Mouse (Mus musculus) cerebellum, adult 2 months (tissue): ENCODE results near the gene Kpnb1. TPM values are rescaled to one million over a fixed set of nuclear protein-coding genes. Genes with fewer than 3 reads are reported as not detected.

ENCODE experiments used
- DNase-seq, 2 experiments: peaks; one replicate each; pipeline ENCODE4 v3.0.0; 2021
- H3K27ac ChIP-seq: fragments of 200-500 bp; 2 replicates; pipeline ENCODE4 v1.5.1; 2012; ENCODE audit warnings: low read length, control low read depth, inconsistent platforms; ENCODE audit not compliant: insufficient read depth
- H3K27me3 ChIP-seq: fragments of 200-500 bp; 2 replicates; pipeline ENCODE4 v1.6.1; 2012; ENCODE audit warnings: inconsistent platforms, mild to moderate bottlenecking, low read length, moderate library complexity; ENCODE audit not compliant: control insufficient read depth, insufficient read depth
- H3K4me1 ChIP-seq: fragments of 200-500 bp; 2 replicates; pipeline ENCODE4 v1.6.1; 2011; ENCODE audit warnings: low read length; ENCODE audit not compliant: control insufficient read depth, insufficient read depth
- H3K4me3 ChIP-seq: fragments of 200-500 bp; replicated peaks from 2 replicates; pipeline ENCODE3; 2011; ENCODE audit warnings: mild to moderate bottlenecking, low read depth, low read length, control low read depth; ENCODE audit not compliant: insufficient read depth
- CTCF ChIP-seq: fragments of 200-500 bp; IDR thresholded peaks from 2 replicates; pipeline ENCODE4 v1.5.1; 2011; ENCODE audit warnings: low read depth, mild to moderate bottlenecking, control low read depth, low read length, moderate library complexity, borderline replicate concordance; ENCODE audit not compliant: insufficient read depth
- POLR2A ChIP-seq: fragments of 200-500 bp; IDR thresholded peaks from 2 replicates; pipeline ENCODE4 v1.6.1; 2011; ENCODE audit warnings: low read length, control low read depth, borderline replicate concordance; ENCODE audit not compliant: insufficient read depth
- WGBS: fragments of 180-500 bp; shearing (Covaris S2); methylation state at CpG from one replicate; pipeline ENCODE4 v1.1.7; 2018; 5-methylcytosine and 5-hydroxymethylcytosine counted together
- polyA plus RNA-seq: library from polyadenylated mRNA; depleted of rRNA; stranded (reverse); fragments of >200 nt; gene quantifications from 2 replicates; pipeline ENCODE4 v1.2.3, GENCODE M21; 2012

The Kpnb1 gene
- polyA plus RNA-seq, 1 experiment, result 82.0 TPM

- Histone ChIP-seq H3K4me1 (no peaks in the 10 kb centered on the region), H3K4me3 (no peak overlapping the region), H3K27me3 (no peaks in the 10 kb centered on the region), H3K27ac (no peak overlapping the region)
- 90% methylated on average over 5 of the region's 5 CpGs for WGBS
- TF ChIP-seq CTCF (no peak), POLR2A (no peak)
- no peak for DNase-seq
These were observed 26.7 kb upstream of the Kpnb1 start for GRCm38 (mm10) chr11:97214411-97214810.

GRCm38 (mm10) chr11:97210728-97211400, 23.2 kb upstream of the Kpnb1 start:
- Histone ChIP-seq H3K4me3 (no peak overlapping the region), H3K27ac (no peak overlapping the region), H3K27me3 (no peaks in the 10 kb centered on the region), H3K4me1 (no peaks in the 10 kb centered on the region)
- no peak for DNase-seq
- no peak for TF ChIP-seq POLR2A
- no peak for TF ChIP-seq CTCF
- 90% methylated on average over 9 of the region's 9 CpGs for WGBS

- Histone ChIP-seq H3K4me3 (no peak overlapping the region), H3K27ac (no peak overlapping the region), H3K4me1 (no peaks in the 10 kb centered on the region), H3K27me3 (no peaks in the 10 kb centered on the region)
- DNase-seq, result peak; percentile 30 to 52
- no peak for TF ChIP-seq CTCF
- TF ChIP-seq POLR2A, result no peak
- WGBS, result 36% methylated on average over 8 of the region's 8 CpGs
These were observed 19.3 kb upstream of the Kpnb1 start for GRCm38 (mm10) chr11:97207011-97207422.

- DNase-seq, result no peak
- Histone ChIP-seq H3K27ac (no peak overlapping the region), H3K4me3 (no peak overlapping the region), H3K27me3 (no peaks in the 10 kb centered on the region), H3K4me1 (no peaks in the 10 kb centered on the region)
- TF ChIP-seq CTCF (no peak), POLR2A (no peak)
- WGBS, result 84% methylated on average over 6 of the region's 6 CpGs
These were observed 11.8 kb upstream of the Kpnb1 start for GRCm38 (mm10) chr11:97199519-97199918.

GRCm38 (mm10) chr11:97198601-97199000, 10.9 kb upstream of the Kpnb1 start:
- WGBS, result 11% methylated on average over 5 of the region's 5 CpGs
- Histone ChIP-seq H3K27ac (no peak overlapping the region), H3K27me3 (no peaks in the 10 kb centered on the region), H3K4me3 (no peak overlapping the region), H3K4me1 (no peaks in the 10 kb centered on the region)
- TF ChIP-seq POLR2A (no peak), CTCF (peak; percentile 65; the same call in 1 of the 2 replicates)
- peak; percentile 28 to 59 for DNase-seq

- TF ChIP-seq CTCF (no peak), POLR2A (no peak)
- 69% methylated on average over 8 of the region's 8 CpGs for WGBS
- no peaks in the 10 kb centered on the region for H3K4me1 ChIP-seq
- no peak for DNase-seq
- H3K4me3 ChIP-seq, result no peak overlapping the region
- H3K27ac ChIP-seq, result no peak overlapping the region
- no peaks in the 10 kb centered on the region for H3K27me3 ChIP-seq
These were observed 9.3 kb upstream of the Kpnb1 start for GRCm38 (mm10) chr11:97197021-97197420.

- Histone ChIP-seq H3K4me3 (no peak overlapping the region), H3K27ac (no peak overlapping the region), H3K27me3 (no peaks in the 10 kb centered on the region), H3K4me1 (no peaks in the 10 kb centered on the region)
- DNase-seq, result no peak
- 36% methylated on average over 12 of the region's 12 CpGs for WGBS
- TF ChIP-seq CTCF (no peak), POLR2A (no peak)
These were observed 8.9 kb upstream of the Kpnb1 start for GRCm38 (mm10) chr11:97196541-97196940.

GRCm38 (mm10) chr11:97192621-97192951, 4.9 kb upstream of the Kpnb1 start:
- no peaks in the 10 kb centered on the region for H3K27me3 ChIP-seq
- no peak overlapping the region for H3K27ac ChIP-seq
- no peak overlapping the region for H3K4me3 ChIP-seq
- H3K4me1 ChIP-seq, result no peaks in the 10 kb centered on the region
- DNase-seq, result no peak
- no peak for TF ChIP-seq POLR2A
- no peak for TF ChIP-seq CTCF
